Mouse (Mus musculus): ENCODE measurements around the gene Ap1m2.
"Not testable (repeated sequence)": the region's sequence is repeated elsewhere in the genome, so short reads cannot be mapped to it uniquely, and the experiment has no call there.

The Ap1m2 gene

GRCm38 (mm10) chr9:21289337-21289671, 22.8 kb downstream of the Ap1m2 start:
- DNase-seq (ENCODE audit: low read depth, low spot score) = no peak

GRCm38 (mm10) chr9:21288404-21289336, 23.5 kb downstream of the Ap1m2 start:
- peak; percentile 66 for DNase-seq (ENCODE audit: low read depth, low spot score)

GRCm38 (mm10) chr9:21287571-21288402, 24.4 kb downstream of the Ap1m2 start, which contains the start of gene Kri1:
Kri1 (minus strand) TSS chr9:21287969.
- DNase-seq (ENCODE audit: low read depth, low spot score) = peak; percentile 96

GRCm38 (mm10) chr9:21286753-21287152, 25.4 kb downstream of the Ap1m2 start:
- DNase-seq (ENCODE audit: low read depth, low spot score) = peak; percentile 49

GRCm38 (mm10) chr9:21283994-21284393, 28.1 kb downstream of the Ap1m2 start:
- no peak for DNase-seq (ENCODE audit: low read depth, low spot score)

GRCm38 (mm10) chr9:21283591-21283990, 28.5 kb downstream of the Ap1m2 start:
- DNase-seq (ENCODE audit: low read depth, low spot score) = no peak

GRCm38 (mm10) chr9:21277776-21278175, 34.4 kb downstream of the Ap1m2 start:
- no peak for DNase-seq (ENCODE audit: low read depth, low spot score)

GRCm38 (mm10) chr9:21276307-21276706, 35.8 kb downstream of the Ap1m2 start:
- DNase-seq (ENCODE audit: low read depth, low spot score) = no peak

- DNase-seq (ENCODE audit: low read depth, low spot score) = no peak
Measured at GRCm38 (mm10) chr9:21275727-21276126, 36.4 kb downstream of the Ap1m2 start.

- DNase-seq (ENCODE audit: low read depth, low spot score) = no peak
Measured at GRCm38 (mm10) chr9:21275013-21275710, 37.0 kb downstream of the Ap1m2 start.

GRCm38 (mm10) chr9:21274336-21274735, 37.8 kb downstream of the Ap1m2 start:
- DNase-seq (ENCODE audit: low read depth, low spot score) = no peak

- no peak for DNase-seq (ENCODE audit: low read depth, low spot score)
Measured at GRCm38 (mm10) chr9:21273520-21274228, 38.5 kb downstream of the Ap1m2 start.

- DNase-seq (ENCODE audit: low read depth, low spot score) = no peak
Measured at GRCm38 (mm10) chr9:21273094-21273493, 39.0 kb downstream of the Ap1m2 start.

- no peak for DNase-seq (ENCODE audit: low read depth, low spot score)
Measured at GRCm38 (mm10) chr9:21272391-21272790, 39.7 kb downstream of the Ap1m2 start.

GRCm38 (mm10) chr9:21269590-21269989, 42.5 kb downstream of the Ap1m2 start:
- DNase-seq (ENCODE audit: low read depth, low spot score) = not testable (repeated sequence)

GRCm38 (mm10) chr9:21268305-21268704, 43.8 kb downstream of the Ap1m2 start:
- no peak for DNase-seq (ENCODE audit: low read depth, low spot score)

- no peak for DNase-seq (ENCODE audit: low read depth, low spot score)
Measured at GRCm38 (mm10) chr9:21266889-21267288, 45.2 kb downstream of the Ap1m2 start.

GRCm38 (mm10) chr9:21265611-21266010, 46.5 kb downstream of the Ap1m2 start:
- no peak for DNase-seq (ENCODE audit: low read depth, low spot score)

GRCm38 (mm10) chr9:21265000-21265561, 47.1 kb downstream of the Ap1m2 start, which contains the start of gene Atg4d:
Atg4d (plus strand) TSS chr9:21265293.
- peak; percentile 95 for DNase-seq (ENCODE audit: low read depth, low spot score)

- DNase-seq (ENCODE audit: low read depth, low spot score) = no peak
Measured at GRCm38 (mm10) chr9:21264272-21264999, 47.7 kb downstream of the Ap1m2 start.

Measured in CD4-positive, CD25-positive, alpha-beta regulatory T cell, adult 2 months (primary cell).